Mouse (Mus musculus) forebrain, embryonic 14.5 days (tissue): ENCODE results near the gene Ctsll3. TPM values are rescaled to one million over a fixed set of nuclear protein-coding genes. Genes with fewer than 3 reads are reported as not detected.

Source experiments
- ATAC-seq: fragments of 200-750 bp; cut with Nextera tagmentation; 2 replicates; pipeline ENCODE4 v1.8.0; 2017; ENCODE audit warnings: mild to moderate bottlenecking, moderate library complexity
- DNase-seq: peaks from one replicate; pipeline ENCODE4 v3.0.0-alpha.2; 2015; ENCODE audit warnings: low spot score
- H3K27ac ChIP-seq: fragments of 300-500 bp; sonication (generic); 2 replicates; pipeline ENCODE4 v1.5.1; 2014; ENCODE audit warnings: low read depth, mild to moderate bottlenecking, control low read depth, low read length, moderate library complexity
- H3K27me3 ChIP-seq: fragments of 300-500 bp; sonication (generic); replicated peaks from 2 replicates; pipeline ENCODE4 v1.6.1; 2014; ENCODE audit warnings: low read length, control low read depth, mixed read lengths; ENCODE audit not compliant: control insufficient read depth, insufficient read depth
- H3K36me3 ChIP-seq: fragments of 300-500 bp; sonication (generic); 2 replicates; pipeline ENCODE4 v1.6.1; 2014; ENCODE audit warnings: low read length, control low read depth; ENCODE audit not compliant: control insufficient read depth, insufficient read depth
- H3K4me1 ChIP-seq: fragments of 300-500 bp; sonication (generic); 2 replicates; pipeline ENCODE4 v1.6.1; 2014; ENCODE audit warnings: antibody characterized with exemption, low read length, control low read depth; ENCODE audit not compliant: control insufficient read depth, insufficient read depth
- H3K4me2 ChIP-seq: fragments of 300-500 bp; sonication (generic); 2 replicates; pipeline ENCODE4 v1.6.1; 2014; ENCODE audit warnings: mild to moderate bottlenecking, control low read depth, low read length
- H3K4me3 ChIP-seq: fragments of 300-500 bp; sonication (generic); 2 replicates; pipeline ENCODE4 v1.5.1; 2014; ENCODE audit warnings: low read depth, low read length, control low read depth
- H3K9ac ChIP-seq: fragments of 300-500 bp; sonication (generic); 2 replicates; pipeline ENCODE4 v1.6.1; 2014; ENCODE audit warnings: mild to moderate bottlenecking, low read length, control low read depth, moderate library complexity
- H3K9me3 ChIP-seq: fragments of 300-500 bp; sonication (generic); replicated peaks from 2 replicates; pipeline ENCODE4 v1.6.1; 2016; ENCODE audit warnings: low read length, control low read depth, mixed read lengths; ENCODE audit not compliant: control insufficient read depth
- WGBS: fragments of 180-500 bp; shearing (Covaris S2); extraction: QIAGEN DNeasy Blood & Tissue Kit; methylation state at CpG from one replicate; pipeline ENCODE4 v1.1.7; 2014; 5-methylcytosine and 5-hydroxymethylcytosine counted together
- polyA plus RNA-seq: library from polyadenylated mRNA; unstranded; fragments of >200 nt; fragmentation: Nextera tagmentation; extraction: Ambion mirVana; gene quantifications from 2 replicates; pipeline ENCODE4 v1.2.1, GENCODE M21; 2014

Ctsll3 gene
- polyA plus RNA-seq, 1 experiment from 2014 or later: not detected

DNA sequence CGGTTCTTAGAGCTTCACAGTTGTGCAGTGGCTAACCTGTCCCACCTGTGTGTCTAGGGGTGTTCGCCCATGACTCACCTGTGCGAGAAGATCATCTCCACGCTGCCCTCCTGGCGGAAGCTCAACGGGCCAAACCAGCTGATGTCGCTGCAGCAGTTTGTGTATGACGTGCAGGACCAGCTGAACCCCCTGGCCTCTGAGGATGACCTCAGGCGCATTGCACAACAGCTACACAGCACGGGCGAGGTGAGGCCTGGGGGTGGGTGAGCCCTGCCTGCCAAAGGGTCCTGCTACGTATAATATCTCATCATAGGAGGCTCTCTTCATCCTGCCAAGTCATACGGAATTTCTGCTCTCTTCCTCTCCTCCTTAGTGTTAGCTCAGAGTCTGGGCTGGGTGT, 45.4 kb downstream of the Ctsll3 start:
- H3K27me3 ChIP-seq: no peaks in the 10 kb centered on the region
- no peak overlapping the region for H3K4me3 ChIP-seq
- H3K4me2 ChIP-seq: no peak overlapping the region
- H3K36me3 ChIP-seq: peaks cover 85% of the 10 kb centered on the region
- H3K4me1 ChIP-seq: no peaks in the 10 kb centered on the region
- 90% methylated on average over 13 of the region's 13 CpGs for WGBS
- no peak overlapping the region for H3K27ac ChIP-seq
- H3K9me3 ChIP-seq: no peaks in the 10 kb centered on the region
- no peak for DNase-seq
- no peak for ATAC-seq
- no peak overlapping the region for H3K9ac ChIP-seq

DNA sequence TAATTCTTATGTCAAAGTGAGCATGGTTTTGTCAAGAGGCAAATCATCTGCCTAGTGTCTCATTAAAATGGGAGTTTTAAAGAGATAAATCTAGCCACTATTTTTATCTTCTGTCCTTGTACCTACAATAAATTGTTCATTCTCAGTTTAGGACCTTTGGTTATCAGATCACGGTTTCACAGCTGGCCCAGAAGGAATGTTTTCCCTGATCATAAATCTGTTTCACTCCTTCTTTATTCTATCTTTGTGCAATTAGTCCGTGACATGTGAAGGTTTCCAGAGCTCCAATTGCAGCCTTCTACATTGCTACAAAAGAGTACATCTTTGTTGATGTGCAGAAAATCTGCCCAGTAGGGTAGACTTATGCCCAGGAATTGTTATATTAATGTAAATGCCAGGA, 47.4 kb downstream of the Ctsll3 start:
- Histone ChIP-seq H3K4me1 (no peaks in the 10 kb centered on the region), H3K9me3 (no peaks in the 10 kb centered on the region), H3K4me3 (no peak overlapping the region), H3K36me3 (peaks cover 87% of the 10 kb centered on the region), H3K27me3 (no peaks in the 10 kb centered on the region), H3K4me2 (no peak overlapping the region), H3K9ac (no peak overlapping the region), H3K27ac (no peak overlapping the region)
- DNase-seq: no peak
- ATAC-seq: no peak
- 88% methylated on average over 2 of the region's 2 CpGs for WGBS

DNA sequence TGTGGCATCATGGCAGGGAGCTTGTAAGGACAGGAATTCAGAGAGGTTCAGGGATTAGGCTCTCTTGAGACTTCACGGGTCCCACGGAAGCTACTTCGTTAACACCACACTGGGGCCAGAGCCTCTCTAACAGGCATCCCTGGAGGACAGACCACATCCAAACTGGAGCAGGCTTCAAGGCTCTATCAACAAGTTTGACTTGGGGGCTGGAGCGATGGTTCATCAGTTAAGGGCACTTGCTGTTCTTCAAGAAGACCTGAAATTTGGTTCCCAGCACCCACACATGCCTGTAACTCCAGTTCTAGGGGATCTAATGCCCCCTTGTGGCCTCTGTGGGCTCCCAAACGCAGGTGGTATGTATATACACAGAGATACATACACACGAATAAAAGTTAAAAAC, 49.4 kb downstream of the Ctsll3 start:
- Histone ChIP-seq H3K9me3 (no peaks in the 10 kb centered on the region), H3K27me3 (no peaks in the 10 kb centered on the region), H3K4me2 (no peak overlapping the region), H3K9ac (no peak overlapping the region), H3K36me3 (peaks cover 94% of the 10 kb centered on the region), H3K4me1 (no peaks in the 10 kb centered on the region), H3K27ac (no peak overlapping the region), H3K4me3 (no peak overlapping the region)
- WGBS: 94% methylated on average over 6 of the region's 6 CpGs
- ATAC-seq (no peak), DNase-seq (no peak)

GRCm38 (mm10) chr13:60750930-60751329, 51.7 kb downstream of the Ctsll3 start:
- Histone ChIP-seq H3K36me3 (peaks cover 87% of the 10 kb centered on the region), H3K27ac (no peak overlapping the region), H3K4me1 (no peaks in the 10 kb centered on the region), H3K4me2 (no peak overlapping the region), H3K9ac (no peak overlapping the region), H3K4me3 (no peak overlapping the region), H3K27me3 (no peaks in the 10 kb centered on the region), H3K9me3 (no peaks in the 10 kb centered on the region)
- no peak for DNase-seq
- no peak for ATAC-seq
- WGBS: 97% methylated on average over 7 of the region's 7 CpGs

DNA sequence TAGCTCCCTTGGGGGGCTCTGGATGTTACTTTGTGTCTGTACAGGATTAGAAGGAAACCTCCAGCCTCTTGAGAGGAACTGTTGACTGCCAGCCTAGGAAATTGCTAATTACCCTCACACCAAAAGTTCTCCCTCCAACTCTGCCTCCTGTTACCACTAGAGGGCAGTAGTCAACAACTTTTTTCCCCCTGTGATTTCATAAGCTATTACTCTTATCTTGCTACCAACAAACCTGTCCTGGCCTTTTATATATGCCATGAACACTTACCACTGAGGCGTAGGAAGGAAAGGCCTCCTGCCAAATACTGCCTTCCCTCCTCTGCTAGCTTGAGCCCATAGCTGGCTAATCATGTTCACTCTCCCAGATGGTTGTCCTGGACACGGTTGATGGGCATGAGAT, 54.1 kb downstream of the Ctsll3 start:
- H3K36me3 ChIP-seq: peaks cover 72% of the 10 kb centered on the region

More for the DNA sequence above, 54.1 kb downstream of the Ctsll3 start:
- DNase-seq: peak; percentile 33
- ATAC-seq: no peak
- WGBS: 89% methylated on average over 2 of the region's 2 CpGs
- H3K27ac ChIP-seq: no peak overlapping the region
- no peak overlapping the region for H3K9ac ChIP-seq
- H3K4me1 ChIP-seq: peaks cover 1% of the 10 kb centered on the region
- no peak overlapping the region for H3K4me3 ChIP-seq
- no peaks in the 10 kb centered on the region for H3K27me3 ChIP-seq
- H3K4me2 ChIP-seq: no peak overlapping the region
- no peaks in the 10 kb centered on the region for H3K9me3 ChIP-seq

Other genes starting within 250 kb of the Ctsll3 start
- 34.1 and 43.3 TPM in 2 replicates for gene Dapk1, start 200.9 kb downstream of the Ctsll3 start, polyA plus RNA-seq
- not detected in 2 replicates for gene BC051665, start 16.5 kb downstream of the Ctsll3 start, polyA plus RNA-seq
- gene 4930486L24Rik, start 61.6 kb upstream of the Ctsll3 start, polyA plus RNA-seq: 0.36 TPM in 1 of 2 replicates, not detected in the other
- gene Gm49392, start 94.0 kb upstream of the Ctsll3 start, polyA plus RNA-seq: 0.17 TPM in 1 of 2 replicates, not detected in the other
- gene Ctla2b, start 94.6 kb upstream of the Ctsll3 start, polyA plus RNA-seq: 1.2 and 2.4 TPM in 2 replicates
- not detected in 2 replicates for gene Tpbpb, start 102.0 kb upstream of the Ctsll3 start, polyA plus RNA-seq
- not detected in 2 replicates for gene Gm49393, start 132.7 kb upstream of the Ctsll3 start, polyA plus RNA-seq
- gene Gm49391, start 133.7 kb upstream of the Ctsll3 start, polyA plus RNA-seq: 2.0 TPM in 1 of 2 replicates, not detected in the other
- gene Ctla2a, start 133.8 kb upstream of the Ctsll3 start, polyA plus RNA-seq: 13.2 and 15.0 TPM in 2 replicates
- not detected in 2 replicates for gene Tpbpa, start 139.1 kb upstream of the Ctsll3 start, polyA plus RNA-seq
- not detected in 2 replicates for gene Ctsj, start 203.1 kb upstream of the Ctsll3 start, polyA plus RNA-seq
- gene Ctsq, start 237.8 kb upstream of the Ctsll3 start, polyA plus RNA-seq: not detected in 2 replicates